Mouse (Mus musculus) MEL (cell line): ENCODE results near the gene Foxk2. TPM values are rescaled to one million over a fixed set of nuclear protein-coding genes. Genes with fewer than 3 reads are reported as not detected.

ENCODE experiments used
- polyA plus RNA-seq, 2 experiments: library from polyadenylated mRNA; stranded (reverse) in 1 of 2; unstranded in 1 of 2; fragments of >175 nt in 1 of 2; fragments of >200 nt in 1 of 2; gene quantifications; 2 replicates each; pipeline versions ENCODE4 v1.2.1 to v1.2.4; 2012; ENCODE audit warnings: low replicate concordance in 2 of 2, low read depth in 1 of 2; ENCODE audit not compliant: insufficient read length in 2 of 2, insufficient read depth in 1 of 2, missing spikeins in 1 of 2
- total RNA-seq: library from RNA; depleted of rRNA; stranded (reverse); fragments of 300-350 nt; gene quantifications from 2 replicates; pipeline ENCODE4 v1.2.3, GENCODE M21; 2012; rRNA removed

Foxk2 gene
- total and polyA plus RNA-seq, 3 experiments: 64.5 to 317 (median 68.0) TPM

Other genes starting within 250 kb of the Foxk2 start
- 0.39 and 0.58 TPM in 2 replicates for gene Cd7, start 220.6 kb upstream of the Foxk2 start, total RNA-seq
- gene Cd7, start 220.6 kb upstream of the Foxk2 start, polyA plus RNA-seq: under 1 TPM in 1 of 2 experiments, not detected in 1; 0.33 TPM
- gene Sectm1b, start 196.4 kb upstream of the Foxk2 start, total RNA-seq: not detected in 2 replicates
- gene Sectm1b, start 196.4 kb upstream of the Foxk2 start, polyA plus RNA-seq: under 1 TPM in 1 of 2 experiments, not detected in 1; 0.14 TPM
- gene Sectm1a, start 178.8 kb upstream of the Foxk2 start, total RNA-seq: 19.8 and 22.0 TPM in 2 replicates
- 10 to 100 TPM in 1 of 2 experiments, not detected in 1; 22.3 TPM for gene Sectm1a, start 178.8 kb upstream of the Foxk2 start, polyA plus RNA-seq
- gene Tex19.2, start 141.3 kb upstream of the Foxk2 start, total RNA-seq: 44.7 and 45.7 TPM in 2 replicates
- gene Tex19.2, start 141.3 kb upstream of the Foxk2 start, polyA plus RNA-seq: 10 to 100 TPM in 1 of 2 experiments, not detected in 1; 34.5 TPM
- gene Tex19.1, start 113.8 kb upstream of the Foxk2 start, total RNA-seq: 0.19 and 0.62 TPM in 2 replicates
- under 1 TPM in 1 of 2 experiments, not detected in 1; 0.10 TPM for gene Tex19.1, start 113.8 kb upstream of the Foxk2 start, polyA plus RNA-seq
- not detected in 2 replicates for gene Uts2r, start 99.7 kb upstream of the Foxk2 start, total RNA-seq
- gene Uts2r, start 99.7 kb upstream of the Foxk2 start, polyA plus RNA-seq: not detected
- 6.4 and 7.1 TPM in 2 replicates for gene Hexdc, start 55.6 kb upstream of the Foxk2 start, total RNA-seq
- gene Hexdc, start 55.6 kb upstream of the Foxk2 start, polyA plus RNA-seq: 1 to 10 TPM in 1 of 2 experiments, not detected in 1; 9.0 TPM
- 10.1 and 12.7 TPM in 2 replicates for gene Ogfod3, start 55.3 kb upstream of the Foxk2 start, total RNA-seq
- 10 to 100 TPM in 1 of 2 experiments, not detected in 1; 12.3 TPM for gene Ogfod3, start 55.3 kb upstream of the Foxk2 start, polyA plus RNA-seq
- gene Cybc1, start 30.7 kb upstream of the Foxk2 start, total RNA-seq: 42.5 and 46.1 TPM in 2 replicates
- gene Cybc1, start 30.7 kb upstream of the Foxk2 start, polyA plus RNA-seq: 10 to 100 TPM in 1 of 2 experiments, not detected in 1; 43.6 TPM
- 31.9 and 45.3 TPM in 2 replicates for gene Narf, start 22.7 kb upstream of the Foxk2 start, total RNA-seq
- gene Narf, start 22.7 kb upstream of the Foxk2 start, polyA plus RNA-seq: 10 to 100 TPM in 1 of 2 experiments, not detected in 1; 44.9 TPM
- 41.5 and 41.9 TPM in 2 replicates for gene Wdr45b, start 94.5 kb downstream of the Foxk2 start, total RNA-seq
- gene Wdr45b, start 94.5 kb downstream of the Foxk2 start, polyA plus RNA-seq: 10 to 100 TPM in 1 of 2 experiments, not detected in 1; 39.3 TPM
- gene Rab40b, start 128.3 kb downstream of the Foxk2 start, total RNA-seq: 0.23 and 0.39 TPM in 2 replicates
- gene Rab40b, start 128.3 kb downstream of the Foxk2 start, polyA plus RNA-seq: not detected
- gene Fn3krp, start 161.4 kb downstream of the Foxk2 start, total RNA-seq: 22.5 and 25.9 TPM in 2 replicates
- gene Fn3krp, start 161.4 kb downstream of the Foxk2 start, polyA plus RNA-seq: 10 to 100 TPM in 1 of 2 experiments, 1 to 10 TPM in 1; 6.8 to 77.1 TPM
- gene Fn3k, start 174.9 kb downstream of the Foxk2 start, total RNA-seq: 0.27 TPM in 1 of 2 replicates, not detected in the other
- under 1 TPM in 1 of 2 experiments, not detected in 1; 0.07 TPM for gene Fn3k, start 174.9 kb downstream of the Foxk2 start, polyA plus RNA-seq
- 65.3 and 72.3 TPM in 2 replicates for gene Tbcd, start 192.0 kb downstream of the Foxk2 start, total RNA-seq
- gene Tbcd, start 192.0 kb downstream of the Foxk2 start, polyA plus RNA-seq: 10 to 100 TPM in 1 of 2 experiments, not detected in 1; 50.0 TPM